Mouse (Mus musculus) spleen, adult 2 months (tissue): ENCODE data around the gene Abhd18.
A peak's percentile ranks its signal among the peaks of the same experiment; 100 is the strongest.

Experiments
- CTCF ChIP-seq: fragments of 200-500 bp; IDR thresholded peaks from 2 replicates; pipeline ENCODE4 v1.5.1; 2011; ENCODE audit warnings: mild to moderate bottlenecking, inconsistent platforms; ENCODE audit not compliant: insufficient read depth, insufficient read length, insufficient replicate concordance; ENCODE audit errors: extremely low read depth
- POLR2A ChIP-seq: fragments of 200-500 bp; IDR thresholded peaks from 2 replicates; pipeline ENCODE4 v1.6.1; 2011; ENCODE audit warnings: low read depth, low read length, inconsistent platforms

DNA sequence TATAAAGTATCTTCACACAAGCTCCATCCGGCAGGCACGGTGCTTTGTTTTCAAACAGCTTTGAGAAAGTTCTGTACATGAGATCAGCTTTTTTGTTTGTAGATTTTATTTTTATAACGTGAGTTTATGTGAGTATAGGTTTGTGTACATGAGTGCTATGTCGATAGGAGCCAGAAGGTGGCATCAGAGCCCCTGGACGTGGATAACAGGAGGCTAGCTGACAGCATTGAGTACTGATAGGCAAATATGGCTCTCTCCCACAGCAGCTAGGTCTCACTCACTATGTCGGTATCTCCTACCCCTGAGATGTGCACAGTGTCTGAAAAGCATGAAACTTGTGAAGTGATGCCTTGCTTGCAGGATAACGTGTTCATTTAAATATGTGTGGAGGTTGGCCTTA is 48.3 kb upstream of the Abhd18 start:
- TF ChIP-seq CTCF (peak; percentile 25; the same call in 1 of the 2 replicates), POLR2A (no peak)
